ENCODE assay signal across 9 mouse cellular contexts in the genomic region with DNA sequence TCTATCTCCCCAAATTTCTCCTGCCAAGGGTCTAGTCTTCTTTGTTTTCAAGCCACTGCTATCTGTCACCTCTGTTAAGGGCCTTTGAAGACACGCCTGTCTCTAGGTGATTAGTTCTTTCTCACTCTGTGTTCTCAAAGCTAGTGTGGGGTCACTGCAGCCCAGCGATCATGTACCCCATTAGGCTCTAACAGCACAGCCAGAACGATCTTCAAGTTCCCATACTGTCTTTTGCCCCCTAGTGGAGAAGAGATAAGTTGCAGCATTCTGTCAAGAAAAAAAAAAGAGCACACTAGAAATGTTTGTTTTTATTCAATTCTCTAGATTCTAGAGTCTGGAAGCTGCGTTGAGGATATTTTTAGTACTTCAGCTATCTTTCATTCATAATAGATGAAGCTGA.
A peak's percentile ranks its signal among the peaks of the same experiment; 100 is the strongest.
DNase-seq lines count a peak whose midpoint lies in the region; ATAC-seq lines count a peak whose summit lies in the region.
"Had no signal": no experiment of that assay in that cellular context is flagged by ENCODE, and none has a peak within 500 bp of the region (broad histone marks: within the 10 kb centered on the region; RNA-seq: fewer than 3 reads in every experiment).

No protein-coding gene starts in this region.

- no peak for ATAC-seq in kidney, embryonic 14.5 days (ENCODE audit: low FRiP score, low TSS enrichment)

- no peak overlapping the region for H3K4me3 ChIP-seq in kidney, embryonic 14.5 days (ENCODE audit: low read length)

- H3K9ac ChIP-seq in kidney, embryonic 14.5 days (ENCODE audit: low read depth, low read length): no peak overlapping the region

- DNase-seq in cerebellum, adult 8-10 months: peak; percentile 2
- no peak for DNase-seq in cerebellum, postnatal 4 days (ENCODE audit: low spot score in 2 of 2)
- peak; percentile 2 for DNase-seq in kidney, postnatal 14 days
- peak; percentile 11 for DNase-seq in MN1 (ENCODE audit: low spot score)
- peak; percentile 19 for DNase-seq in induced T-regulatory cell, adult 2 months (ENCODE audit: low read depth)
- DNase-seq in gastrocnemius, postnatal 25 days: no peak
- DNase-seq in kidney, adult 18-20 months: no peak

- no peaks in the 10 kb centered on the region for H3K9me3 ChIP-seq in kidney, embryonic 14.5 days (ENCODE audit: control insufficient read depth, low read length)

- no peaks in the 10 kb centered on the region for H3K36me3 ChIP-seq in kidney, embryonic 14.5 days (ENCODE audit: control insufficient read depth, insufficient read depth, low read length)

- WGBS in kidney, embryonic 14.5 days: 19% methylated on average over 4 of the region's 4 CpGs

- H3K4me2 ChIP-seq in kidney, embryonic 14.5 days (replicated peaks; ENCODE audit: low read depth, low read length): no peak overlapping the region

- H3K27ac ChIP-seq in kidney, embryonic 14.5 days (ENCODE audit: low read depth, low read length): no peak overlapping the region
- H3K27ac ChIP-seq: macrophage had no signal

- H3K27me3 ChIP-seq in kidney, embryonic 14.5 days (ENCODE audit: control insufficient read depth, insufficient read depth, low read length): no peaks in the 10 kb centered on the region

- H3K4me1 ChIP-seq in kidney, embryonic 14.5 days (ENCODE audit: control insufficient read depth, insufficient read depth, low read length): no peaks in the 10 kb centered on the region

Comparison
In these comparisons a context has a peak if more than half of its experiments do, and no peak if none do; other contexts are left out.
1. DNase-seq: peak in cerebellum, adult 8-10 months (single experiment), kidney, postnatal 14 days (single experiment), MN1 (single experiment) and induced T-regulatory cell, adult 2 months (single experiment); none in cerebellum, postnatal 4 days (0 of 2), gastrocnemius, postnatal 25 days (single experiment) and kidney, adult 18-20 months (single experiment).